In genomic region chr15:8268231-8268630, GRCm38 (mm10) we compare ENCODE assay signal across 27 mouse cellular contexts.
DNase-seq lines count a peak whose midpoint lies in the region; ATAC-seq and TF ChIP-seq lines count a peak whose summit lies in the region.
"Had no signal": no experiment of that assay in that cellular context is flagged by ENCODE, and none has a peak within 500 bp of the region (broad histone marks: within the 10 kb centered on the region; RNA-seq: fewer than 3 reads in every experiment).

No protein-coding gene starts in this region.

- H3K4me2 ChIP-seq in kidney, embryonic 15.5 days = no peak overlapping the region
- no peak overlapping the region for H3K4me2 ChIP-seq in liver, embryonic 12.5 days
- H3K4me2 ChIP-seq: embryonic facial prominence, embryonic 12.5 days; embryonic facial prominence, embryonic 15.5 days; heart, embryonic 13.5 days; hindbrain, embryonic 14.5 days had no signal

- H3K9ac ChIP-seq in kidney, embryonic 15.5 days = no peak overlapping the region
- H3K9ac ChIP-seq in liver, adult 2 months (ENCODE audit: low read depth, low read length) = no peak overlapping the region
- H3K9ac ChIP-seq in liver, embryonic 12.5 days = no peak overlapping the region
- H3K9ac ChIP-seq: embryonic facial prominence, embryonic 12.5 days; embryonic facial prominence, embryonic 15.5 days; forebrain, postnatal 0 days; heart, embryonic 13.5 days; hindbrain, embryonic 14.5 days had no signal

- no peak for ATAC-seq in kidney, embryonic 15.5 days (replicated peaks; ENCODE audit: low FRiP score)
- ATAC-seq in liver, embryonic 12.5 days = no peak
- ATAC-seq: forebrain, embryonic 14.5 days; forebrain, postnatal 0 days; Patski had no signal

- no peaks in the 10 kb centered on the region for H3K9me3 ChIP-seq in kidney, embryonic 15.5 days (replicated peaks)
- H3K9me3 ChIP-seq in liver, embryonic 12.5 days (replicated peaks) = no peaks in the 10 kb centered on the region
- H3K9me3 ChIP-seq: embryonic facial prominence, embryonic 12.5 days; embryonic facial prominence, embryonic 15.5 days; G1E; heart, embryonic 13.5 days had no signal

- H3K4me3 ChIP-seq in kidney, embryonic 15.5 days (replicated peaks) = no peak overlapping the region
- no peak overlapping the region for H3K4me3 ChIP-seq in liver, adult 2 months (ENCODE audit: insufficient read depth, low read depth, low read length)
- no peak overlapping the region for H3K4me3 ChIP-seq in liver, embryonic 12.5 days
- H3K4me3 ChIP-seq: embryonic facial prominence, embryonic 12.5 days; embryonic facial prominence, embryonic 15.5 days; gastrocnemius, adult 2 months; heart, embryonic 13.5 days had no signal

- peaks cover 84% of the 10 kb centered on the region for H3K36me3 ChIP-seq in kidney, embryonic 15.5 days
- H3K36me3 ChIP-seq in liver, adult 2 months (ENCODE audit: control insufficient read depth, insufficient read depth, low read length) = peaks cover 2% of the 10 kb centered on the region; the same call in 1 of the 2 replicates
- peaks cover 16% of the 10 kb centered on the region; the same call in 1 of the 2 replicates for H3K36me3 ChIP-seq in liver, embryonic 12.5 days

- TF ChIP-seq POLR2A in liver, adult 2 months (IDR thresholded peaks at IDR 0.05; ENCODE audit: extremely low read depth, insufficient read depth, low read length) = no peak

- WGBS in kidney, embryonic 15.5 days = 89% methylated on average over 8 of the region's 8 CpGs
- 62% methylated on average over 8 of the region's 8 CpGs for WGBS in liver, adult 2 months
- WGBS in liver, embryonic 12.5 days (ENCODE audit: insufficient replicate concordance) = 79% methylated on average over 8 of the region's 8 CpGs

- no peaks in the 10 kb centered on the region for H3K4me1 ChIP-seq in kidney, embryonic 15.5 days
- H3K4me1 ChIP-seq in liver, adult 2 months (ENCODE audit: control insufficient read depth, insufficient read depth, low read length) = no peaks in the 10 kb centered on the region
- no peaks in the 10 kb centered on the region for H3K4me1 ChIP-seq in liver, embryonic 12.5 days
- H3K4me1 ChIP-seq: embryonic facial prominence, embryonic 12.5 days; embryonic facial prominence, embryonic 15.5 days; heart, embryonic 13.5 days had no signal

- H3K27me3 ChIP-seq in kidney, embryonic 15.5 days = no peaks in the 10 kb centered on the region
- H3K27me3 ChIP-seq in liver, adult 2 months (ENCODE audit: control insufficient read depth, insufficient read depth, low read length) = no peaks in the 10 kb centered on the region
- no peaks in the 10 kb centered on the region for H3K27me3 ChIP-seq in liver, embryonic 12.5 days (replicated peaks)
- H3K27me3 ChIP-seq: CH12.LX; embryonic facial prominence, embryonic 12.5 days; embryonic facial prominence, embryonic 15.5 days; heart, embryonic 13.5 days; Patski had no signal

- no peaks in the 10 kb centered on the region for H3K79me2 ChIP-seq in liver, adult 2 months (ENCODE audit: control insufficient read depth, insufficient read depth, low read length)

- H3K27ac ChIP-seq in kidney, embryonic 15.5 days = no peak overlapping the region
- H3K27ac ChIP-seq in liver, adult 2 months (replicated peaks; ENCODE audit: insufficient read depth, low read depth, low read length) = no peak overlapping the region
- no peak overlapping the region for H3K27ac ChIP-seq in liver, embryonic 12.5 days
- H3K27ac ChIP-seq: embryonic facial prominence, embryonic 12.5 days; embryonic facial prominence, embryonic 15.5 days; gastrocnemius, adult 2 months; heart, embryonic 13.5 days; hindbrain, embryonic 14.5 days had no signal

- TF ChIP-seq CTCF in liver, adult 2 months (IDR thresholded peaks at IDR 0.05; ENCODE audit: low read depth, low read length) = no peak

- peak; percentile 14 for DNase-seq in kidney, adult 11 months
- DNase-seq in kidney, adult 8-10 months = peak; percentile 30 to 41
- DNase-seq in kidney, postnatal 10 days = no peak
- peak; percentile 64 for DNase-seq in liver, adult 2 months (ENCODE audit: extremely low read depth, low read depth, low spot score)
- DNase-seq in yolk sac, embryonic 10.5 days (ENCODE audit: low spot score) = peak; percentile 57
- DNase-seq: adrenal gland, postnatal 10 days; adrenal gland, postnatal 36 days; B cell, adult 2 months; cerebellum, adult 18-20 months; cerebellum, adult 9-10 months; cerebellum, postnatal 14 days; forebrain, postnatal 0 days; gastrocnemius, adult 2 months; gastrocnemius, postnatal 14 days; heart, adult 18-20 months; heart, postnatal 14 days; heart, postnatal 4 days had no signal
